Mouse (Mus musculus) urinary bladder, adult 2 months (tissue): Measurements from ENCODE around the gene Stx17. TPM values are rescaled to one million over a fixed set of nuclear protein-coding genes. Genes with fewer than 3 reads are reported as not detected.

ENCODE experiments used
- DNase-seq: peaks from one replicate; pipeline ENCODE4 v3.0.0; 2022; ENCODE audit warnings: low spot score
- polyA plus RNA-seq: library from polyadenylated mRNA; depleted of rRNA; stranded (reverse); fragments of >200 nt; gene quantifications from 2 replicates; pipeline ENCODE4 v1.2.3, GENCODE M21; 2012; rRNA removed

Gene Stx17
- polyA plus RNA-seq, 1 experiment, result 22.4 TPM

- DNase-seq, result no peak
These were observed 39.1 kb downstream of the Stx17 start for GRCm38 (mm10) chr4:48163851-48164250.

GRCm38 (mm10) chr4:48175666-48176065, 51.0 kb downstream of the Stx17 start:
- DNase-seq, result no peak

- no peak for DNase-seq
These were observed 56.2 kb downstream of the Stx17 start for GRCm38 (mm10) chr4:48180922-48181321.

GRCm38 (mm10) chr4:48181366-48181765, 56.7 kb downstream of the Stx17 start:
- no peak for DNase-seq

- no peak for DNase-seq
These were observed 57.5 kb downstream of the Stx17 start for GRCm38 (mm10) chr4:48182115-48182806.

- no peak for DNase-seq
These were observed 73.2 kb downstream of the Stx17 start for GRCm38 (mm10) chr4:48197925-48198324.

- no peak for DNase-seq
These were observed 73.7 kb downstream of the Stx17 start for GRCm38 (mm10) chr4:48198447-48198846.

GRCm38 (mm10) chr4:48203564-48203963, 78.8 kb downstream of the Stx17 start:
- no peak for DNase-seq

- DNase-seq, result no peak
These were observed 100.5 kb downstream of the Stx17 start for GRCm38 (mm10) chr4:48225173-48225572.

- DNase-seq, result no peak
These were observed 100.9 kb downstream of the Stx17 start for GRCm38 (mm10) chr4:48225604-48226003.

- no peak for DNase-seq
These were observed 102.1 kb downstream of the Stx17 start for GRCm38 (mm10) chr4:48226800-48227199.

Other genes starting within 250 kb of the Stx17 start
- 1.9 and 2.6 TPM in 2 replicates for gene Nr4a3, start 79.8 kb upstream of the Stx17 start, polyA plus RNA-seq
- 47.1 and 49.4 TPM in 2 replicates for gene Erp44, start 154.6 kb downstream of the Stx17 start, polyA plus RNA-seq
- gene Invs, start 154.8 kb downstream of the Stx17 start, polyA plus RNA-seq, result 6.3 and 8.3 TPM in 2 replicates